Comparison of ENCODE assay signal across 8 mouse cellular contexts in genomic region chr11:3335651-3336216, GRCm38 (mm10). TPM values are rescaled to one million over a fixed set of nuclear protein-coding genes. Genes with fewer than 3 reads are reported as not detected.
DNase-seq lines count a peak whose midpoint lies in the region; ATAC-seq lines count a peak whose summit lies in the region.

No protein-coding gene starts in this region.

- no peak overlapping the region for H3K4me2 ChIP-seq in neural tube, embryonic 13.5 days
- no peak overlapping the region for H3K4me2 ChIP-seq in neural tube, embryonic 15.5 days

- peaks cover 55% of the 10 kb centered on the region for H3K4me1 ChIP-seq in neural tube, embryonic 13.5 days (replicated peaks)
- peaks cover 46% of the 10 kb centered on the region for H3K4me1 ChIP-seq in neural tube, embryonic 15.5 days

- H3K4me3 ChIP-seq in neural tube, embryonic 13.5 days, result no peak overlapping the region
- H3K4me3 ChIP-seq in neural tube, embryonic 15.5 days (replicated peaks), result no peak overlapping the region

- 56% methylated on average over 11 of the region's 11 CpGs for WGBS in neural tube, embryonic 13.5 days
- 54% methylated on average over 11 of the region's 11 CpGs for WGBS in neural tube, embryonic 15.5 days

- ATAC-seq in neural tube, embryonic 13.5 days (ENCODE audit: low read depth), result no peak
- no peak for ATAC-seq in neural tube, embryonic 15.5 days (ENCODE audit: low FRiP score)

- peaks cover 25% of the 10 kb centered on the region for H3K36me3 ChIP-seq in neural tube, embryonic 13.5 days
- H3K36me3 ChIP-seq in neural tube, embryonic 15.5 days, result peaks cover 11% of the 10 kb centered on the region; the same call in 1 of the 2 replicates

- no peak overlapping the region for H3K27ac ChIP-seq in neural tube, embryonic 13.5 days (replicated peaks)
- no peak overlapping the region for H3K27ac ChIP-seq in neural tube, embryonic 15.5 days (replicated peaks)

- H3K9ac ChIP-seq in neural tube, embryonic 13.5 days, result 0 out of 2 replicates have a peak overlapping the region, but pooled peaks have one; percentile 12
- H3K9ac ChIP-seq in neural tube, embryonic 15.5 days (replicated peaks), result no peak overlapping the region

- H3K9me3 ChIP-seq in neural tube, embryonic 13.5 days, result no peaks in the 10 kb centered on the region
- H3K9me3 ChIP-seq in neural tube, embryonic 15.5 days (replicated peaks), result no peaks in the 10 kb centered on the region

- intact Hi-C loops in heart, postnatal 25 days (cut with DNase I), result no loop called here

- no peaks in the 10 kb centered on the region; the same call in 1 of the 2 replicates for H3K27me3 ChIP-seq in neural tube, embryonic 13.5 days
- H3K27me3 ChIP-seq in neural tube, embryonic 15.5 days (replicated peaks), result no peaks in the 10 kb centered on the region

- peak; percentile 94 for DNase-seq in cerebellum, adult 9-10 months
- DNase-seq in heart, postnatal 25 days (ENCODE audit: low spot score), result peak; percentile 22
- DNase-seq in lung, postnatal 25 days (ENCODE audit: low spot score), result peak; percentile 85
- peak; percentile 80 for DNase-seq in thymus, postnatal 25 days
- no peak for DNase-seq in right cerebral cortex, postnatal 25 days
- no peak for DNase-seq in left cerebral cortex, adult 8-10 months (ENCODE audit: low spot score in 2 of 2)

RNA-seq across cellular contexts. Expression of gene Pik3ip1, which starts 5.5 kb away (rescaled TPM):
- 26.5 and 29.7 TPM in 2 replicates for polyA plus RNA-seq in neural tube, embryonic 13.5 days (2015; fragmentation: Nextera tagmentation; extraction: Ambion mirVana)
- polyA plus RNA-seq in neural tube, embryonic 15.5 days (2015; fragmentation: Nextera tagmentation; extraction: Ambion mirVana), result 28.7 and 35.3 TPM in 2 replicates
- total RNA-seq in heart, postnatal 25 days (2021), result 10 to 100 TPM; 39.4 to 42.4 TPM
- total RNA-seq in left cerebral cortex, adult 8-10 months (2022), result 10 to 100 TPM; 40.3 to 44.5 (median 42.4) TPM

RNA-seq across cellular contexts. Expression of gene Patz1, which starts 47.1 kb away (rescaled TPM):
- 62.2 and 69.6 TPM in 2 replicates for polyA plus RNA-seq in neural tube, embryonic 13.5 days (2015; fragmentation: Nextera tagmentation; extraction: Ambion mirVana)
- polyA plus RNA-seq in neural tube, embryonic 15.5 days (2015; fragmentation: Nextera tagmentation; extraction: Ambion mirVana), result 39.5 and 49.2 TPM in 2 replicates
- 10 to 100 TPM; 25.6 to 26.4 TPM for total RNA-seq in heart, postnatal 25 days (2021)
- total RNA-seq in left cerebral cortex, adult 8-10 months (2022), result 10 to 100 TPM; 53.4 to 57.4 (median 54.1) TPM

Comparison
In these comparisons a context has a peak if more than half of its experiments do, and no peak if none do; other contexts are left out.
1. DNase-seq: peak in cerebellum, adult 9-10 months (single experiment), heart, postnatal 25 days (single experiment), lung, postnatal 25 days (single experiment) and thymus, postnatal 25 days (single experiment); none in right cerebral cortex, postnatal 25 days (single experiment) and left cerebral cortex, adult 8-10 months (0 of 2).